Comparison of ENCODE assay signal across 20 mouse cellular contexts in genomic region chr11:51044776-51045175, GRCm38 (mm10). TPM values are rescaled to one million over a fixed set of nuclear protein-coding genes. Genes with fewer than 3 reads are reported as not detected.
"Had no signal": no experiment of that assay in that cellular context is flagged by ENCODE, and none has a peak within 500 bp of the region (broad histone marks: within the 10 kb centered on the region; RNA-seq: fewer than 3 reads in every experiment).

No protein-coding gene starts in this region.

RNA-seq across cellular contexts. Expression of gene Olfr1375, which starts 3.1 kb away (rescaled TPM):
- polyA plus RNA-seq: cerebellum, adult 2 months; cortical plate, adult 2 months; embryonic facial prominence, embryonic 10.5 days; embryonic facial prominence, embryonic 11.5 days; embryonic facial prominence, embryonic 12.5 days; embryonic facial prominence, embryonic 13.5 days; embryonic facial prominence, embryonic 14.5 days; embryonic facial prominence, embryonic 15.5 days; erythroblast, embryonic 14.5 days; forebrain, embryonic 10.5 days; forebrain, embryonic 11.5 days; forebrain, embryonic 12.5 days; forebrain, embryonic 13.5 days; forebrain, embryonic 14.5 days; forebrain, embryonic 15.5 days; forebrain, embryonic 16.5 days; forebrain, postnatal 0 days; frontal cortex, adult 2 months; gonadal fat pad, adult 2 months; heart, adult 2 months had no signal

RNA-seq across cellular contexts. Expression of gene Zfp354a, which starts 14.3 kb away (rescaled TPM):
- polyA plus RNA-seq: erythroblast, embryonic 14.5 days had no signal

RNA-seq across cellular contexts. Expression of gene Olfr54, which starts 30.7 kb away (rescaled TPM):
- polyA plus RNA-seq: cerebellum, adult 2 months; cortical plate, adult 2 months; embryonic facial prominence, embryonic 10.5 days; embryonic facial prominence, embryonic 11.5 days; embryonic facial prominence, embryonic 12.5 days; embryonic facial prominence, embryonic 13.5 days; forebrain, embryonic 11.5 days; forebrain, embryonic 12.5 days; forebrain, embryonic 13.5 days; forebrain, embryonic 14.5 days; forebrain, embryonic 15.5 days; forebrain, embryonic 16.5 days; forebrain, postnatal 0 days; frontal cortex, adult 2 months; gonadal fat pad, adult 2 months; heart, adult 2 months had no signal

RNA-seq across cellular contexts. Expression of gene Olfr51, which starts 41.4 kb away (rescaled TPM):
- polyA plus RNA-seq: cerebellum, adult 2 months; cortical plate, adult 2 months; embryonic facial prominence, embryonic 10.5 days; embryonic facial prominence, embryonic 11.5 days; embryonic facial prominence, embryonic 12.5 days; embryonic facial prominence, embryonic 13.5 days; embryonic facial prominence, embryonic 14.5 days; embryonic facial prominence, embryonic 15.5 days; erythroblast, embryonic 14.5 days; forebrain, embryonic 10.5 days; forebrain, embryonic 11.5 days; forebrain, embryonic 12.5 days; forebrain, embryonic 13.5 days; forebrain, embryonic 14.5 days; forebrain, embryonic 15.5 days; forebrain, embryonic 16.5 days; forebrain, postnatal 0 days; frontal cortex, adult 2 months; gonadal fat pad, adult 2 months; heart, adult 2 months had no signal
